11 mouse cellular contexts compared by ENCODE assay signal in the genomic region with DNA sequence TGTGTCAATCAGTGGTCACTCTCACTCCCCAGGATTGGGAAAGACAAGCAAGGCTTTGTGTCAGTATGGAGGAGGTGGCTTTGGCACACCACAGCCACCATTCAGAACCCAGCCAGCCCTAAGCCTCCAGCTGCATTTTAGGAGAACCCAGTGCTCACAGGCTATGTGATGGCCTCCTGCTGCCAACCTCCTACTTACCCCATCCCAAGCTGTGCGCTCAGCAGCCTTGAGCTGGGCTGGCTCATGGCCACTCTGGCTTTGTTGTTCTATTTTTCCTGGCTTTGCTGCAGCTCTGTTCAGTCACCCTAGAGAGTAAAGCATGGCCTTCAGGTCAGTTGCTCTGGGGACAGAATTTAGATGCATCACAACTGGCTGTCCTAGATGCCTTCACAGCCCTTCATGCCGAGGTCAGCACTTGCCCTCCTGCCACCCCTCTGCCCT. TPM values are rescaled to one million over a fixed set of nuclear protein-coding genes. Genes with fewer than 3 reads are reported as not detected.
DNase-seq lines count a peak whose midpoint lies in the region; ATAC-seq and TF ChIP-seq lines count a peak whose summit lies in the region.
"Not testable (repeated sequence)": the region's sequence is repeated elsewhere in the genome, so short reads cannot be mapped to it uniquely, and the experiment has no call there.
"Had no signal": no experiment of that assay in that cellular context is flagged by ENCODE, and none has a peak within 500 bp of the region (broad histone marks: within the 10 kb centered on the region; RNA-seq: fewer than 3 reads in every experiment).

No protein-coding gene starts in this region.

- not testable (repeated sequence) for H3K9ac ChIP-seq in hindbrain, postnatal 0 days (replicated peaks; ENCODE audit: low read length)

- H3K4me2 ChIP-seq in hindbrain, postnatal 0 days (ENCODE audit: low read depth, low read length), result not testable (repeated sequence)

- H3K27ac ChIP-seq in cortical plate, adult 2 months (ENCODE audit: insufficient read depth, low read length), result peak overlapping the region; percentile 40
- peak overlapping the region; percentile 74 for H3K27ac ChIP-seq in hindbrain, postnatal 0 days
- peak overlapping the region; percentile 69 for H3K27ac ChIP-seq in olfactory bulb, adult 2 months (ENCODE audit: insufficient read depth, low read depth, low read length)

- not testable (repeated sequence) for TF ChIP-seq CTCF in cortical plate, adult 2 months (IDR thresholded peaks at IDR 0.05; ENCODE audit: extremely low read depth, insufficient read depth, low read length); hindbrain, postnatal 0 days (IDR thresholded peaks at IDR 0.05; ENCODE audit: low read depth); olfactory bulb, adult 2 months (IDR thresholded peaks at IDR 0.05; ENCODE audit: insufficient read depth, low read depth, low read length)

- DNase-seq in adrenal gland, adult 8-10 months, result peak; percentile 87
- DNase-seq in gastrocnemius, postnatal 25 days, result peak; percentile 48
- peak; percentile 66 for DNase-seq in hindbrain, postnatal 0 days (ENCODE audit: low spot score)
- DNase-seq in layer of hippocampus, adult 8-10 months (ENCODE audit: low spot score in 2 of 2), result peak; percentile 82 to 91
- DNase-seq in left cerebral cortex, postnatal 25 days (ENCODE audit: low spot score in 2 of 2), result peak; percentile 49 to 78
- DNase-seq in testis, postnatal 14 days (ENCODE audit: low spot score), result peak; percentile 36

- not testable (repeated sequence) for H3K4me1 ChIP-seq in cortical plate, adult 2 months (ENCODE audit: control insufficient read depth, insufficient read depth, low read length); hindbrain, postnatal 0 days (ENCODE audit: insufficient read depth, low read length)
- peaks cover 11% of the 10 kb centered on the region for H3K4me1 ChIP-seq in olfactory bulb, adult 2 months (ENCODE audit: control insufficient read depth, insufficient read depth, low read length)

- ATAC-seq in hindbrain, postnatal 0 days, result peak; percentile 92

- H3K4me3 ChIP-seq in cortical plate, adult 2 months (ENCODE audit: insufficient read depth, low read length); hindbrain, postnatal 0 days (ENCODE audit: low read length); olfactory bulb, adult 2 months (ENCODE audit: insufficient read depth, low read depth, low read length): not testable (repeated sequence)

- not testable (repeated sequence) for H3K9me3 ChIP-seq in hindbrain, postnatal 0 days (ENCODE audit: low read length)

- TF ChIP-seq POLR2A in cortical plate, adult 2 months (IDR thresholded peaks at IDR 0.05; ENCODE audit: extremely low read depth, insufficient read depth, low read length); olfactory bulb, adult 2 months (IDR thresholded peaks at IDR 0.05; ENCODE audit: insufficient read depth, low read depth, low read length): not testable (repeated sequence)

- intact Hi-C loops in left cerebral cortex, postnatal 25 days (cut with DNase I), result not testable (repeated sequence)

- not testable (repeated sequence) for H3K27me3 ChIP-seq in hindbrain, postnatal 0 days (ENCODE audit: insufficient read depth, low read length)

- H3K36me3 ChIP-seq in hindbrain, postnatal 0 days (ENCODE audit: insufficient read depth, low read length), result not testable (repeated sequence)

- WGBS in hindbrain, postnatal 0 days, result 54% methylated on average over 2 of the region's 2 CpGs
- 33% methylated on average over 2 of the region's 2 CpGs for whole genome bisulfite sequencing in olfactory bulb, adult 2 months

RNA-seq across cellular contexts. Expression of a gene that starts 2.2 kb away (rescaled TPM):
- 10 to 100 TPM; 19.3 to 26.1 (median 22.0) TPM for total RNA-seq in adrenal gland, adult 8-10 months (2022)
- polyA plus RNA-seq in cortical plate, adult 2 months (2012; rRNA removed), result 11.6 and 12.0 TPM in 2 replicates
- total RNA-seq in gastrocnemius, postnatal 25 days (2021), result under 1 TPM; 0.18 to 0.24 TPM
- 4.9 and 6.7 TPM in 2 replicates for total RNA-seq in hindbrain, postnatal 0 days (2014; rRNA removed)
- polyA plus RNA-seq in hindbrain, postnatal 0 days (2015; fragmentation: Nextera tagmentation; extraction: Ambion mirVana), result 5.9 and 6.0 TPM in 2 replicates
- 1 to 10 TPM; 6.0 to 10.0 (median 8.9) TPM for total RNA-seq in layer of hippocampus, adult 8-10 months (2022)
- total RNA-seq in left cerebral cortex, postnatal 25 days (2021), result 1 to 10 TPM; 6.5 TPM
- polyA plus RNA-seq in olfactory bulb, adult 2 months (2012; ENCODE audit: insufficient read depth, insufficient read length, low replicate concordance, missing spikeins), result not detected in 2 replicates

RNA-seq across cellular contexts. Expression of a gene that starts 4.7 kb away (rescaled TPM):
- 10 to 100 TPM; 61.2 to 72.8 (median 68.0) TPM for total RNA-seq in adrenal gland, adult 8-10 months (2022)
- polyA plus RNA-seq in cortical plate, adult 2 months (2012; rRNA removed), result 109 and 124 TPM in 2 replicates
- 10 to 100 TPM; 17.2 to 19.1 TPM for total RNA-seq in gastrocnemius, postnatal 25 days (2021)
- 33.0 and 56.6 TPM in 2 replicates for total RNA-seq in hindbrain, postnatal 0 days (2014; rRNA removed)
- 61.4 and 63.6 TPM in 2 replicates for polyA plus RNA-seq in hindbrain, postnatal 0 days (2015; fragmentation: Nextera tagmentation; extraction: Ambion mirVana)
- total RNA-seq in layer of hippocampus, adult 8-10 months (2022), result 100 to 1,000 TPM in 1 of 4 experiments, 10 to 100 TPM in 3; 65.5 to 103 (median 79.0) TPM
- total RNA-seq in left cerebral cortex, postnatal 25 days (2021), result 10 to 100 TPM; 47.6 to 53.0 TPM
- not detected in 2 replicates for polyA plus RNA-seq in olfactory bulb, adult 2 months (2012; ENCODE audit: insufficient read depth, insufficient read length, low replicate concordance, missing spikeins)

RNA-seq across cellular contexts. Expression of a gene that starts 8.6 kb away (rescaled TPM):
- total RNA-seq in adrenal gland, adult 8-10 months (2022), result 10 to 100 TPM; 52.4 to 75.3 (median 66.3) TPM
- 43.9 and 46.0 TPM in 2 replicates for polyA plus RNA-seq in cortical plate, adult 2 months (2012; rRNA removed)
- total RNA-seq in gastrocnemius, postnatal 25 days (2021), result 1 to 10 TPM; 1.6 to 2.5 TPM
- 15.8 and 62.8 TPM in 2 replicates for total RNA-seq in hindbrain, postnatal 0 days (2014; rRNA removed)
- polyA plus RNA-seq in hindbrain, postnatal 0 days (2015; fragmentation: Nextera tagmentation; extraction: Ambion mirVana), result 20.7 and 20.8 TPM in 2 replicates
- 10 to 100 TPM; 22.5 to 35.0 (median 27.1) TPM for total RNA-seq in layer of hippocampus, adult 8-10 months (2022)
- 10 to 100 TPM; 30.5 to 30.7 TPM for total RNA-seq in left cerebral cortex, postnatal 25 days (2021)
- polyA plus RNA-seq in olfactory bulb, adult 2 months (2012; ENCODE audit: insufficient read depth, insufficient read length, low replicate concordance, missing spikeins), result not detected in 2 replicates

RNA-seq across cellular contexts. Expression of a gene that starts 38.0 kb away (rescaled TPM):
- 1 to 10 TPM; 3.6 to 8.9 (median 5.8) TPM for total RNA-seq in adrenal gland, adult 8-10 months (2022)
- 0.36 and 0.40 TPM in 2 replicates for polyA plus RNA-seq in cortical plate, adult 2 months (2012; rRNA removed)
- total RNA-seq in gastrocnemius, postnatal 25 days (2021), result under 1 TPM in 1 of 2 experiments, not detected in 1; 0.08 TPM
- not detected in 2 replicates for total RNA-seq in hindbrain, postnatal 0 days (2014; rRNA removed)
- not detected in 2 replicates for polyA plus RNA-seq in hindbrain, postnatal 0 days (2015; fragmentation: Nextera tagmentation; extraction: Ambion mirVana)
- 1 to 10 TPM; 2.7 to 4.0 (median 3.3) TPM for total RNA-seq in layer of hippocampus, adult 8-10 months (2022)
- 1 to 10 TPM; 1.0 to 2.1 TPM for total RNA-seq in left cerebral cortex, postnatal 25 days (2021)
- not detected in 2 replicates for polyA plus RNA-seq in olfactory bulb, adult 2 months (2012; ENCODE audit: insufficient read depth, insufficient read length, low replicate concordance, missing spikeins)
- total RNA-seq: gastrocnemius, postnatal 36 days; heart, postnatal 36 days had no signal
- polyA plus RNA-seq: liver, embryonic 11.5 days had no signal

RNA-seq across cellular contexts. Expression of a gene that starts 54.5 kb away (rescaled TPM):
- total RNA-seq in adrenal gland, adult 8-10 months (2022), result 100 to 1,000 TPM in 3 of 4 experiments, 10 to 100 TPM in 1; 99.2 to 142 (median 122) TPM
- 94.9 and 97.4 TPM in 2 replicates for polyA plus RNA-seq in cortical plate, adult 2 months (2012; rRNA removed)
- total RNA-seq in gastrocnemius, postnatal 25 days (2021), result 10 to 100 TPM; 34.9 TPM
- total RNA-seq in hindbrain, postnatal 0 days (2014; rRNA removed), result 57.9 and 60.6 TPM in 2 replicates
- polyA plus RNA-seq in hindbrain, postnatal 0 days (2015; fragmentation: Nextera tagmentation; extraction: Ambion mirVana), result 31.6 TPM in 2 replicates
- 100 to 1,000 TPM in 1 of 4 experiments, 10 to 100 TPM in 3; 67.2 to 128 (median 86.1) TPM for total RNA-seq in layer of hippocampus, adult 8-10 months (2022)
- total RNA-seq in left cerebral cortex, postnatal 25 days (2021), result 10 to 100 TPM; 69.9 to 89.7 TPM
- polyA plus RNA-seq in olfactory bulb, adult 2 months (2012; ENCODE audit: insufficient read depth, insufficient read length, low replicate concordance, missing spikeins), result 707 TPM in 1 of 2 replicates, not detected in the other

Comparison
In these comparisons a context has a peak if more than half of its experiments do, and no peak if none do; other contexts are left out.
1. DNase-seq: peak in every context shown above with its lines; median percentile 87 in adrenal gland, adult 8-10 months; 86 in layer of hippocampus, adult 8-10 months; 66 in hindbrain, postnatal 0 days; 64 in left cerebral cortex, postnatal 25 days; 48 in gastrocnemius, postnatal 25 days; 36 in testis, postnatal 14 days.